Mouse (Mus musculus) layer of hippocampus, adult 6 months (tissue): ENCODE data around the gene Tspan8. TPM values are rescaled to one million over a fixed set of nuclear protein-coding genes. Genes with fewer than 3 reads are reported as not detected.

Experiments used
- long read RNA-seq, 2 experiments: library from polyadenylated mRNA; unstranded; transcript quantifications; one replicate each; pipeline ENCODE4 v2.0.0; 2019 to 2020
- polyA plus RNA-seq: library from polyadenylated mRNA; unstranded; fragments of <200 nt; fragmentation: Nextera tagmentation; gene quantifications from 2 replicates; pipeline ENCODE4 v1.2.3, GENCODE M21; 2021

The Tspan8 gene
- polyA plus RNA-seq, result 0.55 TPM in 1 of 2 replicates, not detected in the other
- long read RNA-seq, experiment 1, result 0 reads
- long read RNA-seq, experiment 2, result 0 reads

GRCm38 (mm10) chr10:115816511-115816910 lies at the start of gene Tspan8:
Gene Tspan8, plus strand, starts transcription at chr10:115816832.

Other genes with a start within 250 kb of the Tspan8 start
- 0.34 and 0.43 TPM in 2 replicates for gene A930009A15Rik, start 246.8 kb upstream of the Tspan8 start, polyA plus RNA-seq
- gene Lgr5, start 229.1 kb upstream of the Tspan8 start, polyA plus RNA-seq, result 1.4 and 1.6 TPM in 2 replicates
- gene Ptprr, start 201.4 kb downstream of the Tspan8 start, polyA plus RNA-seq, result 9.1 and 11.1 TPM in 2 replicates